Mouse (Mus musculus) midbrain, embryonic 12.5 days (tissue): Measurements from ENCODE around the gene Pawr. TPM values are rescaled to one million over a fixed set of nuclear protein-coding genes. Genes with fewer than 3 reads are reported as not detected.

ENCODE experiments used
- ATAC-seq: fragments of 200-750 bp; cut with Nextera tagmentation; 2 replicates; pipeline ENCODE4 v1.8.0; 2017; ENCODE audit warnings: low read depth, moderate TSS enrichment, moderate library complexity; ENCODE audit not compliant: low FRiP score
- H3K27ac ChIP-seq: fragments of 300-500 bp; sonication (generic); replicated peaks from 2 replicates; pipeline ENCODE4 v1.5.1; 2016; ENCODE audit warnings: mild to moderate bottlenecking
- H3K27me3 ChIP-seq: fragments of 300-500 bp; sonication (generic); 2 replicates; pipeline ENCODE4 v1.6.1; 2016; ENCODE audit warnings: mild to moderate bottlenecking
- H3K36me3 ChIP-seq: fragments of 300-500 bp; sonication (generic); 2 replicates; pipeline ENCODE4 v1.6.1; 2016
- H3K4me1 ChIP-seq: fragments of 300-500 bp; sonication (generic); 2 replicates; pipeline ENCODE4 v1.6.1; 2016
- H3K4me2 ChIP-seq: fragments of 300-500 bp; sonication (generic); replicated peaks from 2 replicates; pipeline ENCODE4 v1.6.1; 2016; ENCODE audit warnings: mild to moderate bottlenecking, moderate library complexity
- H3K4me3 ChIP-seq: fragments of 300-500 bp; sonication (generic); 2 replicates; pipeline ENCODE4 v1.5.1; 2016; ENCODE audit warnings: mild to moderate bottlenecking
- H3K9ac ChIP-seq: fragments of 300-500 bp; sonication (generic); replicated peaks from 2 replicates; pipeline ENCODE4 v1.6.1; 2016; ENCODE audit warnings: mild to moderate bottlenecking, moderate library complexity
- H3K9me3 ChIP-seq: fragments of 300-500 bp; sonication (generic); 2 replicates; pipeline ENCODE4 v1.6.1; 2016; ENCODE audit warnings: mild to moderate bottlenecking
- WGBS: fragments of 180-500 bp; shearing (Covaris S2); methylation state at CpG from one replicate; pipeline ENCODE4 v1.1.7; 2016; 5-methylcytosine and 5-hydroxymethylcytosine counted together
- polyA plus RNA-seq: library from polyadenylated mRNA; unstranded; fragments of >200 nt; fragmentation: Nextera tagmentation; extraction: Ambion mirVana; gene quantifications from 2 replicates; pipeline ENCODE4 v1.2.1, GENCODE M21; 2016

The Pawr gene
- polyA plus RNA-seq, 1 experiment from 2014 or later, result 10.9 TPM

DNA sequence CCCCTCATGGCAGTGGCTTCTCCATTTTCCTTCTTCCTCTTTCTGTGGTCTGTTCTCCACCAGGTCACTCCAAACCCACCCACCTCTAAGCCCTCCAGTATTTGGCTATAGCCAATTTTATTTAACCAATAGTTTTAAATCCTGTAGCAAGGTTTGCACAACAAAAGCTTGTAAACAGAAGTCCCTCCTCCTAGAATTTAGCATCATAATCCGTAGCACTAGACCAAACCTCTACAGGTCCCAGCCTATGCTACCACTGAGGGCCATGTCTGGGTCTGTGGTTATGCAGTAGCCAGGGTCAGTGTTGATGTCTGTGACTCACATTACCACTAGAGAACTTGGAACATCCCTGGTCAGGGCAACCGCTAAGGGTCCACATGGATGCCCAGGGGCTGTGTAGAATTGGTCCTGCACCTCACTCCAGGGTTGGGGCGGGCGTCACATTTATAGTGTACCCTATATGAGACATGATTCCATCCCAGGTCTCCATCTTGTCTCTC lies 71.5 kb downstream of the Pawr start:
- Histone ChIP-seq H3K4me3 (no peak overlapping the region), H3K4me2 (no peak overlapping the region), H3K9ac (no peak overlapping the region), H3K36me3 (no peaks in the 10 kb centered on the region), H3K4me1 (no peaks in the 10 kb centered on the region), H3K27ac (no peak overlapping the region), H3K27me3 (no peaks in the 10 kb centered on the region), H3K9me3 (no peaks in the 10 kb centered on the region)
- ATAC-seq, result no peak
- WGBS, result 98% methylated on average over 4 of the region's 4 CpGs

DNA sequence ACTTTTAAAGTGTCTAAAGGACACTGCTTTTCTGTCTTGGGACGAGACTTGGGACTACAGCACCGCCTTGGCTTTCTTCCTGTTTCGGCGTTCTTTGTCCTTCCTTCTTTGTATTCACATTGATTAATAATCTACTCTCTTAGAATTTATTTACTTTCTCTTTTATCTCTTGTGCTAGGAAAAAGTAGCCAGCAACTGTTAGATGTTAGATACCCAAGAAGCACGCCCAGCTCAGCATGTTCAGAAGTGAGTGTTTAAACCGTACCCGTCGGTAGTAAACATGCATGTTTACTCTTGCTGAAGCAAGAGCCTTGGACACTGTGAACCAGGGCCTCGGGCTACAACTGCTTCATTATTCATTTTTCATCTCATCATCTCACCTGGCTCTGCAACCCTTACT lies 72.2 kb downstream of the Pawr start:
- H3K27me3 ChIP-seq, result no peaks in the 10 kb centered on the region
- no peak overlapping the region for H3K4me2 ChIP-seq
- no peak overlapping the region for H3K4me3 ChIP-seq
- no peaks in the 10 kb centered on the region for H3K36me3 ChIP-seq
- H3K4me1 ChIP-seq, result no peaks in the 10 kb centered on the region
- no peaks in the 10 kb centered on the region for H3K9me3 ChIP-seq
- 87% methylated on average over 9 of the region's 9 CpGs for WGBS
- H3K9ac ChIP-seq, result no peak overlapping the region
- ATAC-seq, result no peak
- no peak overlapping the region for H3K27ac ChIP-seq

DNA sequence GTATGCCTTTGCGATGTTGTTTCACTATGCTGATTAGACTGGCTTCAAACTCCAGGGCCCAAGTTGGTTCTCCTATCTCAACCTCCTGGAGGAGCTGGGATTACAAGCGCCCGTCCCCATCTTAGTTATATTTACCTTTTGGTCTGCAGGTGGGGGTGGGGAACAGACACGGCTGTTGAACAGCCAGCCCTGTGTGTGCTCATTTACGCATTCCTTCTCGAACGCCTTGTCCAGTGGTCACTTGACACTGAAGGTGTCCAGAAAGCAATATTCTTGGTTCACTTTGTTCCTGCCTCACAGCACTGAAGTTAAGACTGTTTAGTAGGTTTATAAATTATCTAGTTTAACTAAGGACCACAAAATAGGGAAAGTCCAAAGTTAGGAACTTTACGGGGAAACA lies 73.2 kb downstream of the Pawr start:
- ATAC-seq, result no peak
- Histone ChIP-seq H3K4me1 (no peaks in the 10 kb centered on the region), H3K36me3 (no peaks in the 10 kb centered on the region), H3K9ac (no peak overlapping the region), H3K27ac (no peak overlapping the region), H3K4me3 (no peak overlapping the region), H3K27me3 (no peaks in the 10 kb centered on the region), H3K9me3 (no peaks in the 10 kb centered on the region), H3K4me2 (no peak overlapping the region)
- 80% methylated on average over 8 of the region's 8 CpGs for WGBS

DNA sequence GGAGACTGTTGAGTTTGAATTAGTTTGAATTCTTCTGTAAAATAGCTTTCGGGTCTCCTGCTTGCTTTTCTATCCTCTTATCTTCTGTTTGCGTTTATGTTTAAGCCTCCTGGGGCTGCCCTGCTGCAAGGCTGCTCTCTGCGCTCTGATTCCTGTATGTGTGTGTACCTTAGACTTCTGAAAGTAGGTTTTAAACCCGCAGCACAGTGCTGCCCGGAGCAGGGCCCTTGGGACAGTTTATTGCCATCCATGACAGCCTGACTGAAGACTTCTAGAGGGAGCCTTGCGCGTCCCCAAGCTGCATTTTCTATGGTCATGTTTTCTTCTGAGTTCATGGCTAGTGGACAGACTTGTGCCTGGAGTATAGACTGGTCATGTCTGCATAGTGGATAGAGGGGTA lies 74.0 kb downstream of the Pawr start:
- no peaks in the 10 kb centered on the region for H3K36me3 ChIP-seq
- no peak overlapping the region for H3K4me3 ChIP-seq
- no peaks in the 10 kb centered on the region for H3K9me3 ChIP-seq
- 61% methylated on average over 7 of the region's 7 CpGs for WGBS
- no peak overlapping the region for H3K27ac ChIP-seq
- H3K9ac ChIP-seq, result no peak overlapping the region
- no peak for ATAC-seq
- no peaks in the 10 kb centered on the region for H3K4me1 ChIP-seq
- no peak overlapping the region for H3K4me2 ChIP-seq
- H3K27me3 ChIP-seq, result no peaks in the 10 kb centered on the region

DNA sequence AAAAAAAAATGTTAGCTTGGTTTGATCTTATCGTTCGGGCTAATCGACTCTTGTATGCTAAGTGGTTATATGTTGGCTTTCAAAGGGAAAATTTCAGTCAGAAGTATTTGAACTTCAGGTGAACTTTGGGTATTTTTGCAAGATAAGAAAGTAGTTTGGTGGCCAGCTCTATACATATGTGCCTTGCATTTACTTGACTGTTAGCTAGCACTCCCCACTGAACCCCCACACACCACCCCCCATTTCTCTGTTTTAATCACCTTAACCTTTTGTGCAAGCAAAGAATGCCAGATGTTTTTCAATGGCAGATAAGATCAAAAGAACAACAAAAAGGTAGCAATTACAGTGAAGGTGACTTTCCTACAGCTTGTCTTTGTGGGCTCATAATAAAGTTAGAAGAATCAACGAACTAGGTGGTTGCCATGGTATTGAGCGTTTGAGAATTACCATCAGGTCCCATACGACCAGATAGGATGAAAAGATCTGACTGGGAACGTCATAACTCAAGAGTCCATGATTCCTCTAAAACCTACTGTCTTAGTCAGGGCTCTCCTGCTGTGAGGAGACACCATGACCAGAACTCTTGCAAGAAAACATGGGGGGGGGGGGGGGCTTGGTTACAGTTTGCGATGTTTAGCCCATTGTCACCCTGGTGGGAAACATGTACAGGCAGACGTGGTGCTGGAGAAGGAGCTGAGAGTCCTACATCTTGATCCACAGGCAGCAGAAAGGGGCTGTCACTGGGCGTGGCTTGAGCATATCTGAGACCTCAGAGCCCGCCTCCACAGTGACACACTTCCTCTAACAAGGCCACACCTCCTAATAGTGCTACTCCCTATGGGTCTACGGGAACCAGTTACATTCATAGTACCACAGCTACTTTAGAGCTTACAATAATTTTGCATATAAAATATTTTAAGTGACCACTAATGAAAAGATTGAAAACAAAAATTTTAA lies 75.2 kb downstream of the Pawr start:
- 90% methylated on average over 12 of the region's 12 CpGs for WGBS
- Histone ChIP-seq H3K27ac (no peak overlapping the region), H3K4me1 (no peaks in the 10 kb centered on the region), H3K36me3 (no peaks in the 10 kb centered on the region), H3K27me3 (no peaks in the 10 kb centered on the region), H3K9me3 (no peaks in the 10 kb centered on the region), H3K4me3 (no peak overlapping the region), H3K9ac (no peak overlapping the region), H3K4me2 (no peak overlapping the region)
- ATAC-seq, result peak; percentile 27; the same call in 1 of the 2 replicates

DNA sequence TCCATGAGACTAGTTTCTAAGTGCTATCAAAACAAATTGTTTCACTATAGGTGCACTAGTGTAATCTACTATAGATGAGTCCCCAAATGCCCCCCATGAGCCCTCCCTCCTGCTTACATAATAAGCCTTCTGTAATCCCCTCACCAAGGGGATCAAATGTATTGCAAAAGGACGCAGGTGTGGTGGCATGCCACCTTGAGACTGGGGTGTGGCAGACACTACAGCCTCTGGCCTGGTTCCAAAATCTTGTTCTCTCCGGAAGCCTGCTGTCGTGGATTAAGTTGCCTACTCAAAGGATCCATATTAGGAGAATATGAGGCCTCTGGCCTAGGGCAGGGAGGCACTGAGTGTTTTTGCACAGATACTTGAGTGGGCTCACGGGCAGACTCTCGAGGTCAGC lies 76.1 kb downstream of the Pawr start:
- no peaks in the 10 kb centered on the region for H3K36me3 ChIP-seq
- no peak overlapping the region for H3K27ac ChIP-seq
- H3K4me2 ChIP-seq, result no peak overlapping the region
- ATAC-seq, result no peak
- H3K4me1 ChIP-seq, result no peaks in the 10 kb centered on the region
- 81% methylated on average over 5 of the region's 5 CpGs for WGBS
- no peak overlapping the region for H3K9ac ChIP-seq
- H3K9me3 ChIP-seq, result no peaks in the 10 kb centered on the region
- no peak overlapping the region for H3K4me3 ChIP-seq
- no peaks in the 10 kb centered on the region for H3K27me3 ChIP-seq

DNA sequence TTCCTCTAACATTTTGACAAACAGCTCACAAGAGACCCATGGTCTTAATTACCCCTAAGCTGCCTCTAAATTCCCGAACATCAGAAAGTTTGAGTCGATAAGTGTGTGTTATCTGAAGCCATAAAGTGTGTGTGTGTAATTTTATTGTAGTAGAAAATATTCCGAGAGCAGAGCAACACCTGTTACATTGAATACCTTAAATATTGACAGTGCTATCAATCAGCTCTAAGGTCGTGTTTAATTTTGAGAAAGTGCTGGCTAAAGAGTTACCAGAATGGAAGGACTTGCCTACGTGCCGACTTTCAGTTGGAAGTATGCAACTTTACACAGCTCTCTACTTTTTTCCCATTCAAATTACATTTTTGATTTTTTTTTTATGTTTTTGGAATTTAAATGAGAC lies 76.5 kb downstream of the Pawr start:
- Histone ChIP-seq H3K4me1 (no peaks in the 10 kb centered on the region), H3K9me3 (no peaks in the 10 kb centered on the region), H3K27me3 (no peaks in the 10 kb centered on the region), H3K4me2 (no peak overlapping the region), H3K4me3 (no peak overlapping the region), H3K9ac (no peak overlapping the region), H3K36me3 (no peaks in the 10 kb centered on the region), H3K27ac (no peak overlapping the region)
- WGBS, result 93% methylated on average over 6 of the region's 6 CpGs
- no peak for ATAC-seq

DNA sequence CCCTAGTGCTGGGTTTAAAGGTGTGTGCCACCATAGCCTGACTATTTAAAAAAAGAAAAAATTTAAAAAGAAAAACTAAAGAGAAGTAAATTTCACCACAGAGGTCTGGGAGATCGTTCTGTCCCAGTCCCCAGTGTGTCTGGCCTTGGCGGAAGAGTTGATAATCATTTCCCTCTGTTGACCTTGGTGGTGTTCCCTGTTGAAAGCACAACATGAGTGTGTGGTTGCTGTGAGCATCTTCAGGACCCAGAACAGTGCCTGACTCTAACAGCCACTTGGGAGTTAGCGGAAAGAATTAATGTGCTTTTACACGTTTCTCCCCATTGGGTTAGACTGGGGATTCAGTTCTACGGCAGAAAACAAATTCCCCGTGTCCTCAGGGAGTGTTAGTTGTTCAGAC lies 77.1 kb downstream of the Pawr start:
- Histone ChIP-seq H3K4me3 (no peak overlapping the region), H3K27me3 (no peaks in the 10 kb centered on the region), H3K36me3 (no peaks in the 10 kb centered on the region), H3K4me2 (no peak overlapping the region), H3K9me3 (no peaks in the 10 kb centered on the region), H3K27ac (no peak overlapping the region), H3K4me1 (no peaks in the 10 kb centered on the region), H3K9ac (no peak overlapping the region)
- WGBS, result 85% methylated on average over 6 of the region's 6 CpGs
- ATAC-seq, result no peak

DNA sequence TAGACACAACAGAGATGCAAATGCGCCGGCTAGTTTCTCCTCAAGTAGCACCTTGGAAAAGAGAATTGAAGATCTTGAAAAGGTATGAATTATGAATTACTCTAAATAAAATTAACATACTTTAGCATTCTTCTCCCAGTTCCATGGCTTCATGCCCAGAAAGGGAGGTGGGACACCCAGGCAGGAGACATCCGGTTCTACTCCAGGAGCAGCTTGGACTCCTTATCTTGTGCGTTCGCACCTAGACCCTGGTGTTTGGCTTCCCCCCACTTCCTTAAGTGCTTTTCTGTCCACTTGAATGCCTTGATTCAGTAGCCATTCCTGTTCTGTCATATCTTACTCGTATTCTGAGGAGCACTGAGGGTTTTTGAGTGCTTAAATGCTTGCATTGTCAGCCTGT lies 77.6 kb downstream of the Pawr start:
- no peaks in the 10 kb centered on the region for H3K4me1 ChIP-seq
- no peaks in the 10 kb centered on the region for H3K9me3 ChIP-seq
- no peaks in the 10 kb centered on the region for H3K27me3 ChIP-seq
- no peak overlapping the region for H3K9ac ChIP-seq
- H3K4me2 ChIP-seq, result no peak overlapping the region
- WGBS, result 90% methylated on average over 6 of the region's 6 CpGs
- no peak for ATAC-seq
- no peak overlapping the region for H3K27ac ChIP-seq
- no peaks in the 10 kb centered on the region for H3K36me3 ChIP-seq
- no peak overlapping the region for H3K4me3 ChIP-seq

DNA sequence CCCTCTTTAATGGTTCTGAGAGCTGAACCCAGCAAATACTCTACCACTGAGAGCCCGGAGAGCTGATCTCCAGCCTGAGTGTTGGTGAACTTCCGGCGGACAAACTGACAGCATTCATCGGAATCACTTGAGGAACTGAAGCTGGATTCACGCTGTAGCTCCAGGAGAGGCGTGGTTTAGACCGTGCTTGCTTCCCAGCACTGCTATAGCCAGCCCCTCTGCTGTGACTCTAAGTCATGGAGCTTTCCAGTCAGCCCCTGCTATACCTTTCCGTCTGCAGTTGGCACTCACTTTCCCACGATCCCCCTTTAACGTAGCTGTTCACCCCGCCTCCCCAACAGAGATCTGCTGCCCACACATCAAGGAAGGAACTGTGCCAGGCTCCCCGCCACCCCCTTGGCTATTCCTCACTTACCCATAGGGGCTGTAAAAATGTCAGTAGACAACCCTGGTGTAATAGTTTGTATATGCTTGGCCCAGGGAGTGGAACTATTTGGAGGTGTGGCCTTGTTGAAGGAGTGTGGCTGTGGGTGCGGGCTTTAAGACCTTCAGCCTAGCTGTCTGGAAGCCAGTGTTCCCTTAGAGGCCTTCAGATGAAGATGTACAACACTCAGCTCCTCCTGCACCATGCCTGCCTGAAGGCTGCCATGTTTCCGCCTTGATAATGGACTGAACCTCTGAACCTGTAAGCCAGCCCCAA lies 83.2 kb downstream of the Pawr start:
- Histone ChIP-seq H3K4me2 (no peak overlapping the region), H3K4me3 (no peak overlapping the region), H3K9ac (no peak overlapping the region), H3K4me1 (no peaks in the 10 kb centered on the region), H3K27me3 (no peaks in the 10 kb centered on the region), H3K9me3 (no peaks in the 10 kb centered on the region), H3K36me3 (no peaks in the 10 kb centered on the region), H3K27ac (no peak overlapping the region)
- WGBS, result 93% methylated on average over 14 of the region's 14 CpGs
- 0 out of 2 replicates have a peak, but pooled peaks have one; percentile 30 for ATAC-seq

DNA sequence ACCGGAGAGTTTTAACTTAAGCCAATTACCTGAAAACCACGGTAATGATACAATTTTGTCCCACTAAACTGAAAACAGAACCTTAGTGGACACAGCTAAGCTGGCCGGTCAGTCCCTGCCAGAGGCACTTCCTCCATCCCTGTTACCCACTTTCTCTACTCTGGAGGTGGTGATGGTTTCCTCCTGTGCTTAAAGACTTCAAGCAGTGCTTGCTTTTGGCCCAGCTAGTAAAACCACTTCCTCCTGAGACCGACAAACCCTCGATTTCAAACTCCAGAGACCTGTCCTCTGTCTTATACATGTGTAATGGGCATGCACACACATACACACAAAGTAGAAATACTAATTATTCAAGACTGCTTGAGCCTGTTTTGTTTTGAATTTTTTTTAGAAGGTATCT lies 85.5 kb downstream of the Pawr start:
- WGBS, result 83% methylated on average over 5 of the region's 5 CpGs
- ATAC-seq, result no peak
- H3K9ac ChIP-seq, result no peak overlapping the region

DNA sequence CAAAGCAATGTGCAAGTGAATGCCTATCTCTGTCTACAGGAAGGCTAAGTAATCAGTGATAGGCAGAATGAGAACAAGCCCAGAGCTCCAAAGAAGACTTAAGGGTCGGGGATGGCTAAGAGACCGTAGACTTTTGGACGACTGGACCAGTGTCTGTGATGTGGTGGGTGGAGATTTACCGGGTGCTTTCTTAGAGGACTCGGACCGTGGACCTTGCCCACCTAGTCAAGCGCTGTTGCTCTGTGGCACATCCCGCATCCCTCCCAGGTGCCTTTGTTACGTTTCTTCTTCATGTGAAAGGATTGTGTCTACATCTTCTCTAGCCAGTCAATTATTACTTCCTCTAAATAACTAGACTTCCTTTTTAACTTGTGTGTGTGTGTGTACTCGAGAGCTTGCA lies 98.6 kb downstream of the Pawr start:
- Histone ChIP-seq H3K27ac (no peak overlapping the region), H3K9me3 (no peaks in the 10 kb centered on the region), H3K4me1 (peaks cover 14% of the 10 kb centered on the region), H3K4me3 (no peak overlapping the region), H3K4me2 (no peak overlapping the region), H3K36me3 (no peaks in the 10 kb centered on the region), H3K9ac (no peak overlapping the region), H3K27me3 (no peaks in the 10 kb centered on the region)
- WGBS, result 92% methylated on average over 10 of the region's 10 CpGs
- no peak for ATAC-seq

More for the DNA sequence above, 85.5 kb downstream of the Pawr start:
- H3K36me3 ChIP-seq, result no peaks in the 10 kb centered on the region
- no peak overlapping the region for H3K4me3 ChIP-seq
- H3K9me3 ChIP-seq, result no peaks in the 10 kb centered on the region
- H3K27ac ChIP-seq, result no peak overlapping the region
- H3K4me2 ChIP-seq, result no peak overlapping the region
- H3K27me3 ChIP-seq, result no peaks in the 10 kb centered on the region
- no peaks in the 10 kb centered on the region for H3K4me1 ChIP-seq
